Mouse (Mus musculus): ENCODE measurements around the gene Itsn1.

- TF ChIP-seq CTCF (IDR thresholded peaks at IDR 0.05; ENCODE audit: low read depth) (no peak), EP300 (IDR thresholded peaks at IDR 0.05; ENCODE audit: low read depth) (no peak)
These were observed 39.5 kb downstream of the Itsn1 start for GRCm38 (mm10) chr16:91768586-91768985.

Data from heart, postnatal 0 days (tissue).